Mouse (Mus musculus) hindbrain, embryonic 10.5 days (tissue): ENCODE measurements around the gene Rpl36al. TPM values are rescaled to one million over a fixed set of nuclear protein-coding genes. Genes with fewer than 3 reads are reported as not detected.

Experiments used
- polyA plus RNA-seq: library from polyadenylated mRNA; unstranded; fragments of >200 nt; fragmentation: Nextera tagmentation; extraction: Ambion mirVana; gene quantifications from 2 replicates; pipeline ENCODE4 v1.2.1, GENCODE M21; 2016

The Rpl36al gene
- polyA plus RNA-seq, 1 experiment from 2014 or later = 497 TPM

Other genes starting within 250 kb of the Rpl36al start
- gene Rps29, start 24.9 kb downstream of the Rpl36al start, polyA plus RNA-seq = 1,324 and 1,340 TPM in 2 replicates
- gene Lrr1, start 15.3 kb downstream of the Rpl36al start, polyA plus RNA-seq = 28.3 and 31.8 TPM in 2 replicates
- 33.9 and 35.6 TPM in 2 replicates for gene Mgat2, start 74 bp upstream of the Rpl36al start, polyA plus RNA-seq
- gene Gm49383, start 13.0 kb upstream of the Rpl36al start, polyA plus RNA-seq = 44.2 and 59.3 TPM in 2 replicates
- 16.4 and 17.9 TPM in 2 replicates for gene Dnaaf2, start 14.3 kb upstream of the Rpl36al start, polyA plus RNA-seq
- 36.4 and 49.5 TPM in 2 replicates for gene Gm49384, start 20.2 kb upstream of the Rpl36al start, polyA plus RNA-seq
- gene Pole2, start 44.1 kb upstream of the Rpl36al start, polyA plus RNA-seq = 23.4 and 30.9 TPM in 2 replicates
- gene Klhdc1, start 57.1 kb upstream of the Rpl36al start, polyA plus RNA-seq = 1.9 and 2.5 TPM in 2 replicates
- 204 and 207 TPM in 2 replicates for gene Klhdc2, start 112.6 kb upstream of the Rpl36al start, polyA plus RNA-seq
- 69.6 and 91.1 TPM in 2 replicates for gene Nemf, start 173.1 kb upstream of the Rpl36al start, polyA plus RNA-seq
- 35.9 and 42.4 TPM in 2 replicates for gene Arf6, start 188.1 kb upstream of the Rpl36al start, polyA plus RNA-seq
- 0.96 and 1.9 TPM in 2 replicates for gene Gm9887, start 188.4 kb upstream of the Rpl36al start, polyA plus RNA-seq